Mouse (Mus musculus) stomach, embryonic 14.5 days (tissue): ENCODE measurements at regions not wholly inside any gene's neighbourhood (a gene's known extent, or its start where the extent isn't known, plus 50 kb on each side); places are given as distances from the start of the nearest gene placed in this dataset.

ENCODE experiments used
- ATAC-seq: fragments of 200-750 bp; cut with Nextera tagmentation; 2 replicates; pipeline ENCODE4 v1.8.0; 2017; ENCODE audit warnings: low read depth, moderate TSS enrichment; ENCODE audit not compliant: insufficient number of reproducible peaks, insufficient read depth, low FRiP score
- H3K27ac ChIP-seq: fragments of 300-500 bp; sonication (generic); 2 replicates; pipeline ENCODE4 v1.5.1; 2014; ENCODE audit warnings: mild to moderate bottlenecking, low read length, moderate library complexity, mixed read lengths
- H3K27me3 ChIP-seq: fragments of 300-500 bp; sonication (generic); 2 replicates; pipeline ENCODE4 v1.6.1; 2014; ENCODE audit warnings: low read length, control low read depth, mixed read lengths; ENCODE audit not compliant: control insufficient read depth, insufficient read depth
- H3K36me3 ChIP-seq: fragments of 300-500 bp; sonication (generic); 2 replicates; pipeline ENCODE4 v1.6.1; 2014; ENCODE audit warnings: mild to moderate bottlenecking, control low read depth, low read length, moderate library complexity, mixed read lengths; ENCODE audit not compliant: control insufficient read depth, insufficient read depth
- H3K4me1 ChIP-seq: fragments of 300-500 bp; sonication (generic); 2 replicates; pipeline ENCODE4 v1.6.1; 2014; ENCODE audit warnings: low read length, control low read depth, mixed read lengths; ENCODE audit not compliant: control insufficient read depth, insufficient read depth
- H3K4me2 ChIP-seq: fragments of 300-500 bp; sonication (generic); replicated peaks from 2 replicates; pipeline ENCODE4 v1.6.1; 2014; ENCODE audit warnings: low read depth, low read length, control low read depth
- H3K4me3 ChIP-seq: fragments of 300-500 bp; sonication (generic); 2 replicates; pipeline ENCODE4 v1.5.1; 2014; ENCODE audit warnings: low read depth, low read length, control low read depth
- H3K9ac ChIP-seq: fragments of 300-500 bp; sonication (generic); replicated peaks from 2 replicates; pipeline ENCODE4 v1.6.1; 2014; ENCODE audit warnings: low read depth, mild to moderate bottlenecking, control low read depth, low read length, moderate library complexity, mixed read lengths
- H3K9me3 ChIP-seq: fragments of 300-500 bp; sonication (generic); 2 replicates; pipeline ENCODE4 v1.6.1; 2016; ENCODE audit warnings: low read depth, low read length, control low read depth; ENCODE audit not compliant: control insufficient read depth
- WGBS: fragments of 180-500 bp; shearing (Covaris S2); extraction: QIAGEN DNeasy Blood & Tissue Kit; methylation state at CpG from one replicate; pipeline ENCODE4 v1.1.7; 2014; 5-methylcytosine and 5-hydroxymethylcytosine counted together

DNA sequence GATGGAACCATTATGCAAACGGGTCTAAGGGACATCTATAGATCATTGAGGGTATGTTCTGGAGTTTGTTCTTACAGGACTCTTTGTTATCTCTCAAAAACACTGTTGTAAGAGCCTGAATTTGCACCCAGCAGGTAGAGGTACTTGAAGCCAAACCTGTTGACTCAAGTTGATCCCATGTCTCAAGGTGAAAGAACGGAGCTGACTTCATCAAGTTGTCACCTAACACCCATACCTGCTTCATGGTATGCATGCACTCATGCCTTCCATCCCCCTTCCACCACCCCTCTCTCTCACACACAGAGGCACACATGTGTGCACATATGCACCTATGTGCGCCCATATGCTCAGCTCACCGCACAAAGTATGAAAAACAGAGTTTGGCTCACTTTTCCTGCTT, 189.0 kb downstream of the Ttll7 start:
- Histone ChIP-seq H3K4me3 (no peak overlapping the region), H3K27me3 (no peaks in the 10 kb centered on the region), H3K36me3 (no peaks in the 10 kb centered on the region), H3K4me2 (no peak overlapping the region), H3K27ac (no peak overlapping the region), H3K9ac (no peak overlapping the region), H3K9me3 (no peaks in the 10 kb centered on the region), H3K4me1 (no peaks in the 10 kb centered on the region)
- no peak for ATAC-seq
- WGBS, result 91% methylated on average over 4 of the region's 4 CpGs

- H3K36me3 ChIP-seq, result no peaks in the 10 kb centered on the region
- no peaks in the 10 kb centered on the region for H3K4me1 ChIP-seq
- H3K4me3 ChIP-seq, result no peak overlapping the region
- no peak overlapping the region for H3K9ac ChIP-seq
- WGBS, result 81% methylated on average over 3 of the region's 3 CpGs
- no peak overlapping the region for H3K27ac ChIP-seq
- no peak overlapping the region for H3K4me2 ChIP-seq
- ATAC-seq, result no peak
- H3K9me3 ChIP-seq, result no peaks in the 10 kb centered on the region
- no peaks in the 10 kb centered on the region for H3K27me3 ChIP-seq
Observed at GRCm38 (mm10) chr3:147042911-147043310, 190.7 kb downstream of the Ttll7 start.

DNA sequence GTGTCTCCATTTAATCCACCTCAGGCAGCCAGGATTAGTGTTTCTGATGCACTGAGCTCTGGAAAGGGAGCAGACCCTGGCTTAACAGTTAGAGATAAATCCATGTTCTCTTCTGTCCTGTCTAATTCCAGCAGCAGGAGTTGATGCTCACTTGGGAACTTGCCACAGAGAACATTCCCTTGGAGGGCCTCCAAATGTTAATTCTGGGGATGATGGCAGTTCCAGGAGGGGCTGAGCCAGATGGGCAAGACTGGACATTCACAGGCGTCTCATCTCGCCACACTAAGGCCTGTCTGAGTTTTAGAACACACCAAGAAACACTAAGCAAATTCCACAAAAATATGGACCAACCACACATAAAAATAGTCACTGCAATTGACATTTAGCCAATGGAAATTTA, 194.5 kb downstream of the Ttll7 start:
- Histone ChIP-seq H3K4me1 (no peaks in the 10 kb centered on the region), H3K27ac (peak overlapping the region; percentile 10; the same call in 1 of the 2 replicates), H3K4me2 (no peak overlapping the region), H3K4me3 (no peak overlapping the region), H3K9ac (no peak overlapping the region), H3K36me3 (no peaks in the 10 kb centered on the region), H3K9me3 (no peaks in the 10 kb centered on the region), H3K27me3 (no peaks in the 10 kb centered on the region)
- WGBS, result 65% methylated on average over 2 of the region's 2 CpGs
- ATAC-seq, result no peak

DNA sequence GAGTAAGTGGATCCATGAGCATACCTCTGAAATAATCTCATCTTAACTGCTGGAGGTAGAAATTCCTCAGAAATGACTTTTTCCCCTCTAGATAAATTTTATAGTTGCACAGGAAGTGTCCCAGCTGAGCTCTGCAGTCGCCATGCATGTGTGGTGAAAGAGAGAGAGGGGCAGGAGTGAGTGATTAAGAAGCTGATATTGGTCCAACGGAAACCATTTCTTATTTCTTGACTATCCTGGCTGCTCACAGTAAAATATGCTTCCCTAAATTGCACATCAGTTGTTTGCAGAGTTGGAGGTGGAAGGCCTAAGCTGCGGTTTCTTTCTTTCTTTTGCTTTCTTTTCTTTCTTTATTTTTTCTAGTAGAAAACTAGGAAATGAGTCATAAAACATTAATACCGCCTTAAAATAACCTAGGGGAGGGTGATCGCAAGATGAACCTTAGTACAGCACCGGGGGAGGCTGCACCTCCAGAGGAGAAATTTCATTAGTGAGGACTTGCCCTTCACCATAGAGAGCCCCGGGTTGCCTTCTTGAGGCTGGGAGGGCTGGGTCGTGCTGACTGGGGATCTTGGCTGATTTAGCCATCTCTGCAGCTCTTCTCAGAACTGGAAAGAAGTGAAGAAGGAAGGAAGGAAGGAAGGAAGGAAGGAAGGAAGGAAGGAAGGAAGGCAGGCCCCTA, 202.1 kb downstream of the Ttll7 start:
- no peaks in the 10 kb centered on the region for H3K36me3 ChIP-seq
- no peak overlapping the region for H3K27ac ChIP-seq
- H3K9ac ChIP-seq, result no peak overlapping the region
- no peak overlapping the region for H3K4me3 ChIP-seq
- H3K9me3 ChIP-seq, result no peaks in the 10 kb centered on the region
- ATAC-seq, result no peak
- WGBS, result 80% methylated on average over 8 of the region's 8 CpGs
- no peak overlapping the region for H3K4me2 ChIP-seq
- H3K4me1 ChIP-seq, result no peaks in the 10 kb centered on the region
- H3K27me3 ChIP-seq, result no peaks in the 10 kb centered on the region

DNA sequence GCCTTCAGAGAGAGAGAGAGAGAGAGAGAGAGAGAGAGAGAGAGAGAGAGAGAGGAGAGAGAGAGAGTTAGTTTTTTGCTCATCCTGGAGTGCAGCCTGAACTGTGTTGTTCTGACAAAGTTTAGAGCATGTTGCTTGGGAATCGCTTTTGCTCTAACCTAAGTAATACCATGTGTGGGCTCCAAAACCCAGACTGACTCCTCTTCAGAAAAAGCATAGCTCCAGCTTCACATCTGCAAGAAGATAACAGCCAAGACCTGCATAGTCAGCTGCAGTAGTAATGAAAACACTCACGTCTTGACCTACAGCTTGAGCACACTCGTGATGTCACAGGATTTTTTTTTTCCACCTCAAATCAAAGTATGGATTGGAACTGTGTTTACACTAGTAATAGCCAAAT, 205.7 kb downstream of the Ttll7 start:
- no peak for ATAC-seq
- WGBS, result 47% methylated on average over 3 of the region's 3 CpGs
- no peaks in the 10 kb centered on the region for H3K36me3 ChIP-seq

DNA sequence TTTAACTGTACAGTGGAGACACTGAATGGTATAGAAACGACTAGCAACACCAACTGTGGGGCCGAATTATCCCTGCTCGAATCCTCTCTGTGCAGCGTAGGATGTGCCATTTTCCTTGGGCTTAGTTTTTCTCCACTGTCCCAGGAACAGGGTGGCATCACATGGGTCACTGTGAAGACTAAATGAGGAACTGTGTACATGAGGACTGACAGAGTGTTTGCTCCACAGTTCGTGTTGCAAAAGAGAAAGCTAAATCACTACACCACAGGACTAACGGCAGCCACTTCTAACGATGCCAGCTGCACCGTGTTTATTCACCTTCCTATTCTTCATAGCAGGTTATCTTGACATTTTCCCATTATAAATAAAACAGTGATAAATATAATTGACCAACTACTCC, 208.5 kb downstream of the Ttll7 start:
- H3K9me3 ChIP-seq, result no peaks in the 10 kb centered on the region
- WGBS, result 81% methylated on average over 8 of the region's 8 CpGs
- no peak overlapping the region for H3K27ac ChIP-seq
- H3K4me1 ChIP-seq, result no peaks in the 10 kb centered on the region
- H3K4me3 ChIP-seq, result no peak overlapping the region
- ATAC-seq, result no peak
- H3K9ac ChIP-seq, result no peak overlapping the region
- H3K27me3 ChIP-seq, result no peaks in the 10 kb centered on the region
- no peaks in the 10 kb centered on the region for H3K36me3 ChIP-seq
- H3K4me2 ChIP-seq, result no peak overlapping the region

More for the DNA sequence above, 205.7 kb downstream of the Ttll7 start:
- Histone ChIP-seq H3K9ac (no peak overlapping the region), H3K27ac (no peak overlapping the region), H3K27me3 (no peaks in the 10 kb centered on the region), H3K4me3 (no peak overlapping the region), H3K9me3 (no peaks in the 10 kb centered on the region), H3K4me1 (no peaks in the 10 kb centered on the region), H3K4me2 (no peak overlapping the region)

- ATAC-seq, result no peak
- Histone ChIP-seq H3K4me1 (no peaks in the 10 kb centered on the region), H3K27ac (no peak overlapping the region), H3K4me3 (no peak overlapping the region), H3K9ac (no peak overlapping the region), H3K27me3 (no peaks in the 10 kb centered on the region), H3K4me2 (no peak overlapping the region), H3K36me3 (no peaks in the 10 kb centered on the region), H3K9me3 (no peaks in the 10 kb centered on the region)
- WGBS, result 70% methylated on average over 7 of the region's 7 CpGs
Observed at GRCm38 (mm10) chr3:147062451-147062850, 210.3 kb downstream of the Ttll7 start.

DNA sequence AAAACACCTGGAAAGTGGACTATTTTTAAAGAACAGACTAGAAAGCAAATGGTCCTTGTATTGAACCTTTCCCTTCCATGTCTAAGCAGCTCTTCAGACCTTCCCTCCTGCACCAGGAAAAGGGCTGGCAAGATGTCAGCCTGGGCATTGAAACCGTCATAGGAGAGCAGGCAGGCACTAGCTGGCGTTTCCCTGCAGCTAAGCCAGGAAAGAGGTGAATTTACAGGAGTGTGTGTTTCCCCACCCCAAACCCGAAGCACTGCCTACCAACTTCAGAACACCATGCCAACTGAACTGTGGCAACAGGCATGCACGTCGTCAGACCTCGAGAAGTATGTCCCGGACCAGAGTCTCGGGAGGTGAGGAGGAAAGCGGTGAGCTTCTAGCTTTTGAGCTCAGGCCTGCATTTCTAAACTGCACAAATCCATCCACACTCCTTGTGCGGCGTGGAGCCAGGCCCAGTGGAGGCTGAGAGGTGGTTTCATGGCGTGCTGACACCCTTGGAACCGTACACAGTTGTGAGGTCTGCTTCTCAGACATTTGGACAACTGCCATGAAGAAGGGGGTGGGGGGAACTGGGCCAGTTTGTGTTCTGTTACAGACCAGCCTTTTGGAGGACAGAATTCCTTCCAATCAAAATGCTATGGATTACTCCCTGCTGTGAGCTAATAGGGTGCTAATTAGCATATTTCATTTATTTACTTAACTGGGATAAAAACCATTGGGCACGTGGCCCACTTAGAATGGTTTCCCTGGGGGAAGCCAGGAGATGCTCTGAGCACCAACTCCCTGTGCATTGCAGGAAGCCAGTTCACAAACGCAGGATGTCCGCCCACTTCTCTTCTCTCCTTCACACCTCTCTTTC, 211.6 kb downstream of the Ttll7 start:
- Histone ChIP-seq H3K36me3 (no peaks in the 10 kb centered on the region), H3K9ac (no peak overlapping the region), H3K4me1 (no peaks in the 10 kb centered on the region), H3K4me3 (no peak overlapping the region), H3K27ac (no peak overlapping the region), H3K4me2 (no peak overlapping the region), H3K9me3 (no peaks in the 10 kb centered on the region), H3K27me3 (no peaks in the 10 kb centered on the region)
- ATAC-seq, result peak; percentile 56; the same call in 1 of the 2 replicates
- 76% methylated on average over 16 of the region's 16 CpGs for WGBS
